Mouse (Mus musculus): ENCODE measurements around the gene Spata25.

GRCm38 (mm10) chr2:164856309-164857100 is 28.2 kb upstream of the Spata25 start:
- TF ChIP-seq POLR2A (IDR thresholded peaks at IDR 0.05; ENCODE audit: borderline replicate concordance, control insufficient read depth, low read depth, low read length) = no peak
- TF ChIP-seq CTCF (IDR thresholded peaks at IDR 0.05; ENCODE audit: control insufficient read depth, insufficient read depth, low read length) = no peak

All from bone marrow, adult 2 months (tissue).